Comparison of ENCODE assay signal across 10 mouse cellular contexts in the genomic region with DNA sequence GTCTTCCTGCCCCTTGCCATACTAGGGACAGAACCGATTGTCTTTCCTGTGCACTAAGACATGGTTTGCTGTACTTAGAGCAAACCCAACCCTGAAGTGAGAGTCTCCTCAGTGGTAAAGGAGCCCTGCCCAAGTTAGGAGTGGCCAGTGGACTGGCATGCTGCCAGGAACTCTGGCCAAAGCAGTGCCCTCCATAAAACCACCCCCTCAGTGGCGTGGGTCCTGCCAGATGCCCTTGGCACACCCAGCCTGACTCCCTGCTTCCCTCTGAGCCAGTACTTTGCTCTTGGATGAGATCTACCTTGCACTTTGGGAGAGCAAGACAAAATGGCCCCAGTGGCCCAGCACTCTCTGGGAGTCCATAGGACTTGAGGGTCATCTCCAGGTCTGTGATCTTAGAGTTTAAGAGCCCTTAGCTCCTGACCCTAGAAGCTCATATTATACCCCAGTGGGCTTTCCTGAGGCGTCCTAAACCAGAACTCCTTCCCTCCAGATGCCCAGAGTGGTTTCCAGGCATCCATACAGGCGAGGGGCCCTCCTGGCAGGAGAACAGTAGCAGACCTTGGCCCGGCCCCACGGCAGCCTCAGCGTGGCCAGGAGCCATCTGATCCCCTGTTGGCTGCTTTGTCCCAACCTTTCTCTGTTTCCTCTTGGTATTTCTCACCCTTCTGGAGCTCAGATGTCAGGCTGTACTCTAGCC. TPM values are rescaled to one million over a fixed set of nuclear protein-coding genes. Genes with fewer than 3 reads are reported as not detected.
DNase-seq lines count a peak whose midpoint lies in the region; ATAC-seq lines count a peak whose summit lies in the region.
"Had no signal": no experiment of that assay in that cellular context is flagged by ENCODE, and none has a peak within 500 bp of the region (broad histone marks: within the 10 kb centered on the region; RNA-seq: fewer than 3 reads in every experiment).

No protein-coding gene starts in this region.

- DNase-seq in heart, adult 11 months = peak; percentile 95
- DNase-seq in adipocyte (ENCODE audit: low spot score) = peak; percentile 19
- peak; percentile 91 for DNase-seq in kidney, adult 9 months
- peak; percentile 52 to 78 for DNase-seq in lung, postnatal 4 days
- no peak for DNase-seq in thymus, postnatal 4 days
- DNase-seq in frontal cortex, adult 2 months (ENCODE audit: extremely low spot score in 1 of 2, low spot score in 1 of 2) = no peak

- no peaks in the 10 kb centered on the region for H3K9me3 ChIP-seq in heart, embryonic 11.5 days (replicated peaks; ENCODE audit: control insufficient read depth, low read length)
- no peaks in the 10 kb centered on the region for H3K9me3 ChIP-seq in embryonic facial prominence, embryonic 15.5 days (replicated peaks)

- no peaks in the 10 kb centered on the region for H3K27me3 ChIP-seq in heart, embryonic 11.5 days (ENCODE audit: control insufficient read depth, insufficient read depth, low read length)
- H3K27me3 ChIP-seq in embryonic facial prominence, embryonic 15.5 days = no peaks in the 10 kb centered on the region

- peaks cover 12% of the 10 kb centered on the region for H3K36me3 ChIP-seq in heart, embryonic 11.5 days (ENCODE audit: control insufficient read depth, insufficient read depth, low read length)
- peaks cover 64% of the 10 kb centered on the region for H3K36me3 ChIP-seq in embryonic facial prominence, embryonic 15.5 days

- 75% methylated on average over 7 of the region's 7 CpGs for WGBS in heart, embryonic 11.5 days (ENCODE audit: insufficient replicate concordance)
- WGBS in embryonic facial prominence, embryonic 15.5 days = 66% methylated on average over 7 of the region's 7 CpGs

- no peak overlapping the region for H3K27ac ChIP-seq in heart, embryonic 11.5 days (ENCODE audit: low read depth, low read length)
- peak overlapping the region; percentile 45 for H3K27ac ChIP-seq in embryonic facial prominence, embryonic 15.5 days (replicated peaks)

- H3K9ac ChIP-seq in heart, embryonic 11.5 days (ENCODE audit: low read depth, low read length) = no peak overlapping the region
- no peak overlapping the region for H3K9ac ChIP-seq in embryonic facial prominence, embryonic 15.5 days

- no peak overlapping the region for H3K4me3 ChIP-seq in heart, embryonic 11.5 days (ENCODE audit: low read depth, low read length)
- H3K4me3 ChIP-seq in embryonic facial prominence, embryonic 15.5 days (replicated peaks) = no peak overlapping the region

- peaks cover 4% of the 10 kb centered on the region; the same call in 1 of the 2 replicates for H3K4me1 ChIP-seq in heart, embryonic 11.5 days (ENCODE audit: control insufficient read depth, insufficient read depth, low read length)
- H3K4me1 ChIP-seq in embryonic facial prominence, embryonic 15.5 days = peaks cover 18% of the 10 kb centered on the region

- no peak for ATAC-seq in heart, embryonic 11.5 days (replicated peaks; ENCODE audit: insufficient number of reproducible peaks, low FRiP score, low TSS enrichment)
- peak; percentile 66 for ATAC-seq in embryonic facial prominence, embryonic 15.5 days (ENCODE audit: insufficient number of reproducible peaks, low FRiP score, low TSS enrichment, low read depth)

- no peak overlapping the region for H3K4me2 ChIP-seq in heart, embryonic 11.5 days
- no peak overlapping the region for H3K4me2 ChIP-seq in embryonic facial prominence, embryonic 15.5 days (replicated peaks)

RNA-seq across cellular contexts. Expression of gene Gm45521, which starts 13.8 kb away (rescaled TPM):
- 0.33 TPM in 1 of 2 replicates, not detected in the other for polyA plus RNA-seq in heart, embryonic 11.5 days (2014; fragmentation: Nextera tagmentation; extraction: Ambion mirVana)
- polyA plus RNA-seq in embryonic facial prominence, embryonic 15.5 days (2015; fragmentation: Nextera tagmentation; extraction: Ambion mirVana) = not detected in 2 replicates
- not detected in 2 replicates for polyA plus RNA-seq in frontal cortex, adult 2 months (2012; rRNA removed)
- polyA plus RNA-seq: cortical plate, adult 2 months; limb, embryonic 14.5 days had no signal

RNA-seq across cellular contexts. Expression of gene Dnase1l3, which starts 51.1 kb away (rescaled TPM):
- 0.06 TPM in 1 of 2 replicates, not detected in the other for polyA plus RNA-seq in heart, embryonic 11.5 days (2014; fragmentation: Nextera tagmentation; extraction: Ambion mirVana)
- polyA plus RNA-seq in embryonic facial prominence, embryonic 15.5 days (2015; fragmentation: Nextera tagmentation; extraction: Ambion mirVana) = 3.1 and 4.1 TPM in 2 replicates
- polyA plus RNA-seq in frontal cortex, adult 2 months (2012; rRNA removed) = 0.08 TPM in 2 replicates

RNA-seq across cellular contexts. Expression of gene Abhd6, which starts 59.5 kb away (rescaled TPM):
- polyA plus RNA-seq in heart, embryonic 11.5 days (2014; fragmentation: Nextera tagmentation; extraction: Ambion mirVana) = 9.4 and 10.2 TPM in 2 replicates
- 30.2 and 30.6 TPM in 2 replicates for polyA plus RNA-seq in embryonic facial prominence, embryonic 15.5 days (2015; fragmentation: Nextera tagmentation; extraction: Ambion mirVana)
- polyA plus RNA-seq in frontal cortex, adult 2 months (2012; rRNA removed) = 46.4 and 50.4 TPM in 2 replicates

Comparison
In these comparisons a context has a peak if more than half of its experiments do, and no peak if none do; other contexts are left out.
1. DNase-seq: peak in heart, adult 11 months (single experiment), adipocyte (single experiment), kidney, adult 9 months (single experiment) and lung, postnatal 4 days (2 of 2); none in thymus, postnatal 4 days (single experiment) and frontal cortex, adult 2 months (0 of 2).